Mouse (Mus musculus): ENCODE measurements around the gene S100a14.

DNA sequence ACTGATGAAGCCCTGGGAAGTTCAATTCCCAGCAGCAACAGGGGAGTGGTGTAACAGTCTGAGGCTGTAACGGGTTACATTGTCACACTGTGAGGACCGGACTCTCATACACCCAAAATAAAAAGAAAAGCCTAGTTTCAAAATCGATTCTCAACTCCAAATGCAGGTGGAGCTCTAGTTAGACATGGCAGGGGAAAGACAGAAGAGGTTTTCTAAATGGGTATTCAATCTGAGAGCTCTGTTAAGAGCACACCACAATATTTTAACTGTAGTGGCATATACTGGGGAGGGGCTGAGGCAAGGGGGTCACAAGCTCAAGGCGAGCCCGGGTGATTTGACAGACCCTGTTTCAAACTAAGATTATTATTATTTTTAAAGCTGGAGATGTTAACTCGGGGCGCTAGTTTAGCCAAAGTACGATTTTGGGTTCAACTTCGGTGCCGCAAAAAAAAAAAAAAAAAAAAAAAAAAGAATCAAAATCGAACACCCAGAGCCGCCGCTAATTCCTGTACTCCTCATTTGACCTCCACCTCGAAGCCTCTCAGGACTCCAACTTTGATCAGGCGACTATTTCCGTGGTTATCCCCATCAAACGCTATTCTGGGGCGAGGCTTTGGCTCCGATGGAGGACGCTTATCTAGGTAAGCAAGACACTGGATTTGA lies 18.2 kb upstream of the S100a14 start:
- TF ChIP-seq CTCF (IDR thresholded peaks at IDR 0.05; ENCODE audit: low read depth, low read length) = no peak
- no peak for TF ChIP-seq POLR2A (IDR thresholded peaks at IDR 0.05; ENCODE audit: extremely low read depth, insufficient read depth, low read length)
